In genomic region chr15:8208362-8208761, GRCm38 (mm10) we compare ENCODE assay signal across 26 mouse cellular contexts. TPM values are rescaled to one million over a fixed set of nuclear protein-coding genes. Genes with fewer than 3 reads are reported as not detected.
A peak's percentile ranks its signal among the peaks of the same experiment; 100 is the strongest.
DNase-seq lines count a peak whose midpoint lies in the region; ATAC-seq lines count a peak whose summit lies in the region.
"Had no signal": no experiment of that assay in that cellular context is flagged by ENCODE, and none has a peak within 500 bp of the region (broad histone marks: within the 10 kb centered on the region; RNA-seq: fewer than 3 reads in every experiment).

No protein-coding gene starts in this region.

- no peaks in the 10 kb centered on the region for H3K4me1 ChIP-seq in hindbrain, embryonic 10.5 days (replicated peaks)
- H3K4me1 ChIP-seq: embryonic facial prominence, embryonic 13.5 days; embryonic facial prominence, embryonic 15.5 days; forebrain, embryonic 10.5 days; forebrain, embryonic 12.5 days had no signal

- H3K36me3 ChIP-seq in hindbrain, embryonic 10.5 days, result peaks cover 82% of the 10 kb centered on the region

- H3K4me3 ChIP-seq in hindbrain, embryonic 10.5 days, result no peak overlapping the region
- H3K4me3 ChIP-seq: embryonic facial prominence, embryonic 13.5 days; embryonic facial prominence, embryonic 15.5 days; erythroblast, embryonic 14.5 days; forebrain, embryonic 10.5 days; forebrain, embryonic 12.5 days had no signal

- H3K27me3 ChIP-seq in hindbrain, embryonic 10.5 days (ENCODE audit: insufficient read depth, poor library complexity, severe bottlenecking), result no peaks in the 10 kb centered on the region
- H3K27me3 ChIP-seq: CH12.LX; embryonic facial prominence, embryonic 13.5 days; embryonic facial prominence, embryonic 15.5 days; forebrain, embryonic 12.5 days; Patski had no signal

- no peak overlapping the region for H3K27ac ChIP-seq in hindbrain, embryonic 10.5 days
- H3K27ac ChIP-seq: embryonic facial prominence, embryonic 13.5 days; embryonic facial prominence, embryonic 15.5 days; forebrain, embryonic 10.5 days; forebrain, embryonic 12.5 days had no signal

- H3K9me3 ChIP-seq in hindbrain, embryonic 10.5 days, result no peaks in the 10 kb centered on the region
- H3K9me3 ChIP-seq: embryonic facial prominence, embryonic 13.5 days; embryonic facial prominence, embryonic 15.5 days; forebrain, embryonic 10.5 days; forebrain, embryonic 12.5 days; G1E had no signal

- 92% methylated on average over 6 of the region's 6 CpGs for WGBS in hindbrain, embryonic 10.5 days

- peak; percentile 94 for ATAC-seq in granulocyte monocyte progenitor cell, adult 5-6 weeks (replicated peaks; ENCODE audit: poor library complexity, severe bottlenecking)
- ATAC-seq in megakaryocyte progenitor cell, adult 5-6 weeks (replicated peaks; ENCODE audit: poor library complexity), result peak; percentile 91
- ATAC-seq: activated CD4-positive, CD25-positive, alpha-beta regulatory T cell, adult 4 months; forebrain, embryonic 14.5 days; forebrain, embryonic 16.5 days; Patski had no signal

- DNase-seq in 416B (ENCODE audit: low read depth), result peak; percentile 15
- no peak for DNase-seq in cerebellum, postnatal 36 days
- no peak for DNase-seq in hindbrain, embryonic 10.5 days (ENCODE audit: low spot score)
- DNase-seq: adrenal gland, adult 8-10 months; adrenal gland, postnatal 14 days; adrenal gland, postnatal 36 days; B cell, adult 2 months; cerebellum, adult 11-12 months; cerebellum, adult 2 months; cerebellum, adult 9-10 months; cerebellum, postnatal 10 days; cerebellum, postnatal 25 days; embryo, embryonic 11 days had no signal

RNA-seq across cellular contexts. Expression of gene Cplane1, which starts 39.5 kb away (rescaled TPM):
- total RNA-seq in granulocyte monocyte progenitor cell, adult 5-6 weeks (2014; fragmentation: Nextera tagmentation), result 2.8 and 12.8 TPM in 2 replicates
- total RNA-seq in granulocyte monocyte progenitor cell, adult 5-6 weeks (2017), result 3.5 and 4.1 TPM in 2 replicates
- 3.2 and 3.5 TPM in 2 replicates for total RNA-seq in megakaryocyte progenitor cell, adult 5-6 weeks (2015)
- total RNA-seq in megakaryocyte progenitor cell, adult 5-6 weeks (2017), result 2.5 TPM in 2 replicates
- polyA plus RNA-seq in hindbrain, embryonic 10.5 days (2016; fragmentation: Nextera tagmentation; extraction: Ambion mirVana), result 9.5 and 10.0 TPM in 2 replicates
